ENCODE assay signal across 21 mouse cellular contexts in the genomic region with DNA sequence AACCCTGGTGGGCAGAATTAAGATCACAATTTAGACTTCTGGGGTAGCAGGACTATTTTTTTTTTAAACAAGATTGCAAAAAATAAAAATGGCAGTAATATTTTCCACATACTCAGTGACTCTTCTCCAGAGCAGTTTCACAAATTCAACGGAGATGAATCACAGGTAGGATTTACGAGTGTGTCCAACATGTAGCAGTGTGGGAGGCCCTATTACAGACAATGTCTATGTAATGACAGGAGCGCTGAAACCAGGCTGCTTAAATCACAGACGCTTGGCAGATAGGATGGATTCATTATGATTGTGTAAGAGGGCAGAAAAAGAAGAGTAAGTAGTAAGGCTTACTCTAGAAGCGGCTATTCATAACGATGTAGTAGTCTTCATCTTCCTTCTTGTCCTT.
"Had no signal": no experiment of that assay in that cellular context is flagged by ENCODE, and none has a peak within 500 bp of the region (broad histone marks: within the 10 kb centered on the region; RNA-seq: fewer than 3 reads in every experiment).

No protein-coding gene starts in this region.

- DNase-seq: kidney, adult 9 months; kidney, postnatal 14 days; kidney, postnatal 4 days; left cerebral cortex, postnatal 4 days; liver, postnatal 0 days; lung, embryonic 14.5 days; lung, postnatal 10 days; lung, postnatal 36 days; retina, postnatal 1 day; right cerebral cortex, postnatal 25 days; spleen, adult 18-20 months; thymus, postnatal 25 days had no signal

- H3K36me3 ChIP-seq: limb, embryonic 12.5 days; limb, embryonic 15.5 days; midbrain, embryonic 13.5 days; neural tube, embryonic 13.5 days; stomach, embryonic 15.5 days had no signal

- H3K4me1 ChIP-seq: limb, embryonic 12.5 days; limb, embryonic 15.5 days; midbrain, embryonic 13.5 days; neural tube, embryonic 13.5 days; stomach, embryonic 15.5 days had no signal

- H3K9me3 ChIP-seq: limb, embryonic 12.5 days; limb, embryonic 15.5 days; midbrain, embryonic 13.5 days; neural tube, embryonic 13.5 days; stomach, embryonic 15.5 days had no signal

- H3K27me3 ChIP-seq: limb, embryonic 12.5 days; limb, embryonic 15.5 days; midbrain, embryonic 13.5 days; neural tube, embryonic 13.5 days; stomach, embryonic 15.5 days had no signal

- H3K27ac ChIP-seq: limb, embryonic 12.5 days; limb, embryonic 15.5 days; liver, embryonic 14.5 days; midbrain, embryonic 13.5 days; neural tube, embryonic 13.5 days; stomach, embryonic 15.5 days had no signal

- H3K9ac ChIP-seq: limb, embryonic 12.5 days; limb, embryonic 15.5 days; liver, embryonic 14.5 days; liver, postnatal 0 days; lung, embryonic 14.5 days; midbrain, embryonic 13.5 days; neural tube, embryonic 13.5 days; stomach, embryonic 15.5 days had no signal

- ATAC-seq: liver, postnatal 0 days; midbrain, embryonic 13.5 days; midbrain, embryonic 16.5 days had no signal

- H3K4me2 ChIP-seq: limb, embryonic 12.5 days; limb, embryonic 15.5 days; liver, embryonic 11.5 days; lung, embryonic 14.5 days; midbrain, embryonic 13.5 days; neural tube, embryonic 13.5 days; stomach, embryonic 15.5 days had no signal

- H3K4me3 ChIP-seq: limb, embryonic 12.5 days; limb, embryonic 15.5 days; midbrain, embryonic 13.5 days; myocyte; neural tube, embryonic 13.5 days; stomach, embryonic 15.5 days had no signal
